Mouse (Mus musculus) embryo, embryonic 11 days (tissue): ENCODE measurements around the gene Olfr588-ps1.
"Not testable (repeated sequence)": the region's sequence is repeated elsewhere in the genome, so short reads cannot be mapped to it uniquely, and the experiment has no call there.

ENCODE experiments used
- DNase-seq: peaks from one replicate; pipeline ENCODE4 v3.0.0-alpha.2; 2015

The Olfr588-ps1 gene

GRCm38 (mm10) chr7:103140579-103140978 is at the start of gene Olfr588-ps1:
Olfr588-ps1 (plus strand) TSS chr7:103140879.
- DNase-seq, result no peak

- no peak for DNase-seq
These were observed 43.3 kb upstream of the Olfr588-ps1 start, which contains the start of gene Olfr585 for GRCm38 (mm10) chr7:103097420-103097819. Olfr585 (plus strand) TSS chr7:103097720.

DNA sequence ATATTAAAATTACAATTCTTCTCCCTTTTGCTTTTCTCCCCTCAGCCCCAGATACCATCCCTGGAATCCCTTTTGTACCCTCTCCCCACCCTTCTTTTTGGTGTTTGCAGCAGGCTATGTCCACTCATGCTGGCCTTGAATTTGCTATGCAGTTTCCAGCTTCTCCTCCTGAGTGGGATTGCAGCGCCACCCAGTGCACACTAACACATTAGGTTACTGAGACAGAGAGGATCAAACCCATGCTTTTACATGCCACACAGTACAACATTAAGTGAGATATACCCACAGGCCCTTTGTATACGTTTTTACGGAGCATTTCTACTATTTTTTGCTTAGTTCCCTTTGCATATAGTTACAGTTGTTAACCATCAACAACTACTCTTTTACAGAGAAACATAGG is 21.3 kb upstream of the Olfr588-ps1 start:
- peak; percentile 24 for DNase-seq

DNA sequence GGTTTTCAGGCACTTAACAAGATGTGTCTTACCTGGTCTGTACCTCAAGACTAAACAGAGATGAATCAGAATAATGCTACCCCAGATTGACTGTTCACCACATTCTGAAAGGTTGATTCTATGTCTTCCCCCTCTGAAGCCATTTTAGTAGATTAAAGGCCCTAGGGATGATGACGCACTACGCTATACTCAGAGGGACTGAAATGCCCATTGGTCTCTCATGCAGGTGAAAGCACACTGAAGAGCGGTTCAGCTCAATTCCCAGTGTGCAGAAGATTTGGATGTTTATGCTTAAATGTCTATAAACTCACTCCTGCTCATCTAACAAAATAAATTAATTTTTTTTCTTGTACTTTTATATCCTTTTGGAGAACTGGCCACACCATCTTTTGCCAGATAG is 15.1 kb upstream of the Olfr588-ps1 start, which contains the start of gene Olfr586:
Gene Olfr586, minus strand, starts transcription at position 101 of the 400 bp plus-strand sequence.
- no peak for DNase-seq

- DNase-seq, result no peak
These were observed 15.6 kb downstream of the Olfr588-ps1 start, which contains the start of gene Olfr589 for GRCm38 (mm10) chr7:103156256-103156655. Olfr589 (minus strand) TSS chr7:103156356.

GRCm38 (mm10) chr7:103169697-103170096 is 29.0 kb downstream of the Olfr588-ps1 start:
- no peak for DNase-seq

- DNase-seq, result no peak
These were observed 37.6 kb downstream of the Olfr588-ps1 start, which contains the start of gene Olfr591 for GRCm38 (mm10) chr7:103178240-103178639. Olfr591 (minus strand) TSS chr7:103178340.

DNA sequence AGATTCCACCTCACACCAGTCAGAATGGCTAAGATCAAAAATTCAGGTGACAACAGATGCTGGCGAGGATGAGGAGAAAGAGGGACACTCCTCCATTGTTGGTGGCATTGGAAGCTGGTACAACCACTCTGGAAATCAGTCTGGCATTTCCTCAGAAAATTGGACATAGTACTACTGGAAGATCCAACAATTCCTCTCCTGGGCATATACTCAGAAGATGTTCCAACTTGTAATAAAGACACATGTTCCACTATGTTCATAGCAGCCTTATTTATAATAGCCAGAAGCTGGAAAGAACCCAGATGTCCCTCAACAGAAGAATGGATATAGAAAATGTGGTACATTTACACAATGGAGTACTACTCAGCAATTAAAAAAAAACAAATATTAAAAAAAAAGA is 43.8 kb downstream of the Olfr588-ps1 start, which contains the start of gene Olfr592:
Gene Olfr592, plus strand, starts transcription at position 301 of the 400 bp plus-strand sequence.
- DNase-seq, result not testable (repeated sequence)
